Mouse (Mus musculus): ENCODE data around the gene B4galnt1. TPM values are rescaled to one million over a fixed set of nuclear protein-coding genes. Genes with fewer than 3 reads are reported as not detected.
"Not testable (repeated sequence)": the region's sequence is repeated elsewhere in the genome, so short reads cannot be mapped to it uniquely, and the experiment has no call there.

B4galnt1 gene
- polyA plus RNA-seq, 1 experiment = 127 TPM

DNA sequence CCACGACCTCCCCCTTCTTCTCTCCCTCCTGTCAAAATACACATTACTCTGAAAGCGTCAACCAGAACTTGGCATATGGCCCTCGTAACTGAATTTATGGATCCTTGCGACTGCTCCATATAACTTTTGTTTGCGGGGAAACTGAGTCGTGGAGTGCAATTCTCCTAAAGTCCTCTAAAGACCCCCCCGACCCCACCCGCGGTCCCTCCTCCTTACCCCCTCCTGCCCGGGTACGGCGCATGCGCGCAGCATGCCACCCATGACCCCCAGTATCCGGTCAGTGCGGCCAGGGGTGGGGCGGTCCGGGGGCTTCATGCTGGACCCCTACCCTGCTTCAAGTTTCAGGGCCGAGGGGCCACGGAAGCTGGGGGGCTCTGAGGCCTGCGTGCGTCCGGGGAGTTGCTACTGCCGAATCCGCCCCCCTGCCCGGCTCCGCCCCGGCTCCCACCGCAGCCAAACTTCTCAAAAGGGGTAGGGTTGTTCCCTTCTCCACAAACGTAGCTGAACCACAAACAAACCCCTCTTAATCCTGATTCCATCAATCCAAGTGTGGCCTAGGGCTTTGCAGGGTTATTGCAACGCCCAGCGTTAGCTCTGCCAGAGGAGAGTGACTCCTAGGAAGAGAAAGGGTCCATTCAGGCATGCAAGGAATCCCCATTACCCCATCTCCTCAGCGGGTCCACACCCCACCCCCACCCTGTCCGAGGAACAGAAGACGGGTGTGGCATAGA lies 24.8 kb downstream of the B4galnt1 start, which contains the start of gene Arhgef25:
Gene Arhgef25 (minus strand): TSS at position 433 of the 731 bp plus-strand sequence.
- H3K4me3 ChIP-seq (ENCODE audit: insufficient read depth, low read length) = peak within 1 kb of the TSS; percentile 68
- H3K4me1 ChIP-seq (ENCODE audit: control insufficient read depth, insufficient read depth, low read length) = peaks cover 3% of the 10 kb centered on the region
- TF ChIP-seq CTCF (IDR thresholded peaks at IDR 0.05; ENCODE audit: extremely low read depth, insufficient read depth, low read length) (no peak), POLR2A (IDR thresholded peaks at IDR 0.05; ENCODE audit: extremely low read depth, insufficient read depth, low read length) (no peak)
- peak within 1 kb of the TSS; percentile 27 for H3K27ac ChIP-seq (ENCODE audit: insufficient read depth, low read length)

DNA sequence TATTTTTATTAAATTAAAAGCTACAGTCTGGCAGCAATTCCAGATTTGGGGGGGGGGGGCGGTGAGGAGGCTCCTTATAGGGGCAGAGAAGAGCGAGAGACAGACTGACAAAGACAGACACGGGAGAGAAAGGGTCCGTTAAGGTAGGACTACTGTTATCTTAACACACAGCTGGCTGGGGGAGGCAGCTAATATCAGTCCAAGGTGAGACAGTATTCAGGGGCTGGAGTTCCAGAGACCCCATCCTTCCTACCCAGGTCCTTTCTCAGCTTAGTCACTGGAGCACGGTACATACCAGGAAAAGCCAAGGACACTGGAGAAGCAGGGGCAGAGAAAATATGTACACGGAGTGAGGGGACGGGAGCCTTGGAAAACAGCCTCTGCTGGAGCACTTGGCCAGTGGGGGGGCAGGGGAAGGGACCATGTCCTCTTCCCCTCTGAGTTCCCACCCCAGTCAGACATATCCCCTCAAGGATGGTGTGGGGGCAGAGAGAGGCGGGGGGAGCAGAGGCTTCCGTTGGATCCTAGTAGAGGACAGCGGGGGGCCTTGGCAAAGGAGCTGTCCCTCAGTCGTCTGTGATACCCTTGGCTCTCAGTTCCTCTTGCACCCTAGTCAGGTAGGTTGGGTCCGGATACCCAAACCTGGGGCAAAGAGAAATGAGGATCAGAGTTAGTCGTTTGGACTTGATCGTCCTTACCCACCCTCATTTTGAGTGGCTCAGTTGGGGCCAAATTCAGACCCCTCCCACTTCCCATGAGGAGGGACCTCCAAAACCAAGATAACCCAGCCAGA lies 25.6 kb downstream of the B4galnt1 start:
- Histone ChIP-seq H3K4me1 (ENCODE audit: control insufficient read depth, insufficient read depth, low read length) (peaks cover 3% of the 10 kb centered on the region), H3K4me3 (ENCODE audit: insufficient read depth, low read length) (no peak overlapping the region), H3K27ac (ENCODE audit: insufficient read depth, low read length) (no peak overlapping the region)
- TF ChIP-seq CTCF (IDR thresholded peaks at IDR 0.05; ENCODE audit: extremely low read depth, insufficient read depth, low read length) = no peak
- TF ChIP-seq POLR2A (IDR thresholded peaks at IDR 0.05; ENCODE audit: extremely low read depth, insufficient read depth, low read length) = 0 out of 2 replicates have a peak, but pooled peaks have one; percentile 7

DNA sequence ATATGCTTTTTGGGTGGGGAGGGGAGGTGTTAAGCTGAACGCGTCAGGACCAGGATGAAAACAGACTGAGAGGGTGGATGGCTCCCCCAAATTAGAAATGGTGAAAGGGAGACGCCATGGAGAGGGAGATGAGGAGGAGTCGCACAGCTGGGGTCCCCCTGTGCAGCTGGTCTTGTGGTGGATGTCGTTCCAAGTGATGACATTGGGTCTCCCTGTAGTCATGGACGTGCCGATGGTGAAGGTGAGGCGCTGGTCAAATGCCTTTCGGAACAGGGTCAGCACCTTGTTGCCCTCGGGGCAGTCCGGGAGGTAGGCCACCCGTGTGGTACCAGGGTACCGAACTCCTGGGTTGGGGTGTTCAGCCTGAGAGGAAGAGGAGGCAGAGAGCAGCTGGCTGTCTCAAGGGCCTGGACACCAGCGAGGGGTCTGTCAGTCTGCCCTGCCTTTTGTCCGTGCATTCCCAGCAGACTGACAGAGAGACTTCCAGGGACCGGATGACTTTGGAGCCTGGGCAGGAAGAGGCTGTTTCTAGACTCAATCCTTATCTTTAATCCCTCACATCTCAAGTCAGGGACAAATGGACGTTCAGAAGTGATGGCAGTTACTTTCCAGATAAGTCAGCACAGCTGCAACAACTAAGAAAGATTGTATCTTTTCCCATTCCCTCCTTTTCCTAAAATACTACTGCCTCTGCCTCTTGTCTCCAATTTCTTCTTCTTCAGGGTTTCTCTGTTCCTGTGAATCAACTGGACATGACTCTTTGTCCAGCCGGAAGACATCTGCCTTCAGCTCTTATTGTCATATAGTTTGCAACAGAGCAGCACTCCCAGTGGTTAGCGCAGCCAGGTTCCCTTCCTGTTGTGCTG lies 26.4 kb downstream of the B4galnt1 start:
- peaks cover 3% of the 10 kb centered on the region for H3K4me1 ChIP-seq (ENCODE audit: control insufficient read depth, insufficient read depth, low read length)
- H3K4me3 ChIP-seq (ENCODE audit: insufficient read depth, low read length) = no peak overlapping the region
- no peak overlapping the region for H3K27ac ChIP-seq (ENCODE audit: insufficient read depth, low read length)
- TF ChIP-seq CTCF (IDR thresholded peaks at IDR 0.05; ENCODE audit: extremely low read depth, insufficient read depth, low read length) (no peak), POLR2A (IDR thresholded peaks at IDR 0.05; ENCODE audit: extremely low read depth, insufficient read depth, low read length) (no peak)

DNA sequence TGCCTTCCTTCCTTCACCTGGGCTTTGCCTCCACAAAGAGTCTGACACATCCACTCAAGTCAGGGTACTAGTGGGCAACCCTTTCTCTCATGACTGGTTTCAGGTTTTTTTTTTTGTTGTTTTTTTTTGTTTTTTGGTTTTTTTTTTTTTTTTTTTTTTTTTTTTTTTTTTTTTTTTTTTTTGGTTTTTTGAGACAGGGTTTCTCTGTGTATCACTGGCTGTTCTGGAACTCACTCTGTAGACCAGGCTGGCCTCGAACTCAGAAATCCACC lies 27.0 kb downstream of the B4galnt1 start:
- not testable (repeated sequence) for H3K4me1 ChIP-seq (ENCODE audit: control insufficient read depth, insufficient read depth, low read length); H3K4me3 ChIP-seq (ENCODE audit: insufficient read depth, low read length)

DNA sequence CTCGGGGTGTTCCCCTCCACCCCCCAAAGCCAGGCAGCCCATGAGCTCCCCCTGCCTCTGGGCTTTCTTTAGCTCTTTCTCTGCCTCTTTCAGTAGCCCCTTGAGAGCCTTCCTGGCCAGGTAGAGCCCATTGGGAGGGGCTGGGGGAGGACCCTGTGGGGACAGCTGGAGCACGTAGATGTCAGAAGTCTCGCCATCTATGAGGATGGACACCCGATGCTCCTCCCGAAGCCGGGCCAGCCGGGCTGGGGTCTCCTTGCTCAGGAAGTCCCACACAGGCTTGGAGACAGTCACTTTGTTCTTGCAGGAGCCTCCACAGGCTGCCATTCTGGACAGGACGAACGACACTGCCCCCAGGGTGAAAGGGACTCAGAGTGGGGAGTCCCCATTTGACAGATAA lies 28.0 kb downstream of the B4galnt1 start:
- no peak for TF ChIP-seq CTCF (IDR thresholded peaks at IDR 0.05; ENCODE audit: extremely low read depth, insufficient read depth, low read length)
- TF ChIP-seq POLR2A (IDR thresholded peaks at IDR 0.05; ENCODE audit: extremely low read depth, insufficient read depth, low read length) = no peak
- H3K4me1 ChIP-seq (ENCODE audit: control insufficient read depth, insufficient read depth, low read length) = peaks cover 5% of the 10 kb centered on the region
- H3K27ac ChIP-seq (ENCODE audit: insufficient read depth, low read length) = no peak overlapping the region
- no peak overlapping the region for H3K4me3 ChIP-seq (ENCODE audit: insufficient read depth, low read length)

More for the DNA sequence above, 27.0 kb downstream of the B4galnt1 start:
- H3K27ac ChIP-seq (ENCODE audit: insufficient read depth, low read length) = not testable (repeated sequence)

DNA sequence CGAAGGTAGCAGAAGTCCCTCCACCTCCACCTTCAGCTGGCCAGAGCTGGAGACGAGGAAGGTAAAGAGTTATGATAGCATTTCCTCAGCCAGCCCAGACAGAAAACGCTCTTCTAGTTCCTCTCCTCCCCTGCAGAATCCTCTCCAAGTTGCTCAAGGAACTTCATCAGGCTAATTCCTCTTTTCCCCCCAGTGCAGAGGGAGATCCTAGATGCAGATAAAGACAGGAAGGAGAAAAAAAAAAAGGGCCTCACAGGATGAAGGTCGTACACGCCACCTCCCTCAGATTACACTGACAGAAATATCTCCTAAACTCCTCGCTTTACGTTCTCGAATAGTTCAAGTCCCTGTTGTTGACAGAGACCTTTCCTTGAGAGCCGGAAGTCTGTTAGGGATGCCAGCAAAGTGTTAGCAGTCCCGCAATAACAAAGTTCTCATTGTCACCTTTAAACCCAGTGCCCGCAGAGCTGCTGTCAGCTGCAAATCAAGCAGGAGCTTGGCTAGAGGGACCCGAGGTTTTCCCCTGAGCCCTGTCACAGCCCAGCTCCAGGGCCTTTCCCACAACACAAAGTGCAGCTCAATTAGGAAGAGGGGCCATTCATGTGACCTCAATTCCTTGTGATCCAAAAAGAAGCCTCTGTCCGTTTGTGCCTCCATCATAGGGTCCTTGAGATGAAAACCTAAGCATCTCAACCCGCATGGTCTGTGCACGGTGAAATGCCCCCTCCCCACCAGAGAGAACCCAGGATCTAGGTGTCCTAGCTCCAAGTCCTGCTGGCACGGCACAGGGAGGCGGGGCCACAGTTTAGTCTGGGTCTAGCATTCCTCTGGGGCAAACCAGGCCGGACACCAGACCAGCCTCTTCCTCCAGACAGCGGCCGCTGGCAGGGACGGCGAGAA lies 29.7 kb downstream of the B4galnt1 start:
- Histone ChIP-seq H3K4me3 (ENCODE audit: insufficient read depth, low read length) (peak overlapping the region; percentile 79), H3K4me1 (ENCODE audit: control insufficient read depth, insufficient read depth, low read length) (peaks cover 4% of the 10 kb centered on the region), H3K27ac (ENCODE audit: insufficient read depth, low read length) (peak overlapping the region; percentile 90)
- TF ChIP-seq CTCF (IDR thresholded peaks at IDR 0.05; ENCODE audit: extremely low read depth, insufficient read depth, low read length) (no peak), POLR2A (IDR thresholded peaks at IDR 0.05; ENCODE audit: extremely low read depth, insufficient read depth, low read length) (0 out of 2 replicates have a peak, but pooled peaks have one; percentile 23)

DNA sequence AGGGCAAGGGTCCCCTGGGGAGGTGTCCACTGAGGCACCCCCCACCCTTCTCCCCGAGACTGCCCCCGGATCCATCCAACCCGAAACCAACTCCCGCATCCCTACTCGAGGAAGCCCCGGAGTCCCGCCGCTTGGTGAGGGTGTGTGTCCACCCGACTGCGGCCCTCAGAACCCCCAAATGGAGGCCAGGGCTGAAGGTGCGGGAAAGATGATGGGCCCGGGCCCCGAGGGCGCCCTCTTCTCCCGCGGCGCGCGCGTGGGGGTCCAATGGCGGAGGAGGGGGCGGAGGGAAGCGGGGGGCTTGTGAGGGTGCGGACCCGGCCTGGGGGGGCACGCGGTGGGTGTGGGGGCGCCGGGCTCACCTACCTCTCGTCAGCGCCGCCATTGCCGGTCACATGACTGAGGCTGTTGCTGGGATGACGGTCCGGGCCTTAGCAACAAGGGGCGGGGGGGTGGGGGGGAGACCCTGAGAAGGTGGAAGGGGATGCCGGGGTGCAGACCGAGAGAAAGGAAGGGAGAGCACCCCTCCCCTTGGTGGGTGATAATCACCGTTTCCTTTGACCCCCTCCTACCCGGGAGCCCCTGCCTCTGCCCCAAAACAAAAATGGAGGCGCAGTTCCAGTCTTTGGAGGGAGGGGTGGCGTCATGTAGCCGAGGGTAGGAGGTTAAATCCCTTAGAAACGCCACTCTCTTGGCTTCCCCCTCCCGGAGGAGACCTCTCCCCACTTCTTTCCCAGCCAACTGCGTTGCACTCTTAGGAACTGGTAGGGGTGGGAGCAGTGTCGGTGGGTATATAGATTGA lies 30.5 kb downstream of the B4galnt1 start, which contains the start of gene Dtx3:
Gene Dtx3 (minus strand): TSS at position 401 of the 802 bp plus-strand sequence.
- Histone ChIP-seq H3K4me3 (ENCODE audit: insufficient read depth, low read length) (peak within 1 kb of the TSS; percentile 79), H3K4me1 (ENCODE audit: control insufficient read depth, insufficient read depth, low read length) (peaks cover 4% of the 10 kb centered on the region), H3K27ac (ENCODE audit: insufficient read depth, low read length) (peak within 1 kb of the TSS; percentile 90)
- TF ChIP-seq POLR2A (IDR thresholded peaks at IDR 0.05; ENCODE audit: extremely low read depth, insufficient read depth, low read length) (no peak), CTCF (IDR thresholded peaks at IDR 0.05; ENCODE audit: extremely low read depth, insufficient read depth, low read length) (no peak)

DNA sequence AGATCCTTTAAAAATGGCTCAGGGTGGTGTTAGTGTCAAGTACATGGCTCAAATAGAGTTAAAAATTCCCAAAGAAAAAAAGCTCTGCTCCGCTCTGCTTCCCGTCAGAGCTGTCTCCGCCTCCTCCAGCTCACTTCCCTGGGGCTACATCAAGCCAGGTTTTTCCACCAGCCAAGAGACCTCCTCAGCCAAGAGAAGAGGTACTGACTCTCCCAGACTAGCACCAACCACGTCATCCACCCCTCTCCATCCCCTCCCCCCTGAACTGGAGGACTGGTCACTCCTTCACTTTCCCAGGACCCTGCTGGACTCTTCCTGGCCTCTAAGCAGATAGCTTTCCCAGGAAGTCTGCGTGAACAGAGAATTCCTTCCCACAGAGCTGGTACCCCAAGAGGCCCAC lies 31.4 kb downstream of the B4galnt1 start:
- Histone ChIP-seq H3K4me3 (ENCODE audit: insufficient read depth, low read length) (peak overlapping the region; percentile 79), H3K4me1 (ENCODE audit: control insufficient read depth, insufficient read depth, low read length) (peaks cover 4% of the 10 kb centered on the region), H3K27ac (ENCODE audit: insufficient read depth, low read length) (peak overlapping the region; percentile 27; the same call in 1 of the 2 replicates)
- TF ChIP-seq POLR2A (IDR thresholded peaks at IDR 0.05; ENCODE audit: extremely low read depth, insufficient read depth, low read length) (peak; percentile 69; the same call in 1 of the 2 replicates), CTCF (IDR thresholded peaks at IDR 0.05; ENCODE audit: extremely low read depth, insufficient read depth, low read length) (no peak)

Data from cortical plate, adult 2 months (tissue).